Mouse (Mus musculus): ENCODE data around the gene Nbeal2. TPM values are rescaled to one million over a fixed set of nuclear protein-coding genes. Genes with fewer than 3 reads are reported as not detected.

Nbeal2 gene
- total and polyA plus RNA-seq, 2 experiments, result 2.1 to 11.6 TPM

DNA sequence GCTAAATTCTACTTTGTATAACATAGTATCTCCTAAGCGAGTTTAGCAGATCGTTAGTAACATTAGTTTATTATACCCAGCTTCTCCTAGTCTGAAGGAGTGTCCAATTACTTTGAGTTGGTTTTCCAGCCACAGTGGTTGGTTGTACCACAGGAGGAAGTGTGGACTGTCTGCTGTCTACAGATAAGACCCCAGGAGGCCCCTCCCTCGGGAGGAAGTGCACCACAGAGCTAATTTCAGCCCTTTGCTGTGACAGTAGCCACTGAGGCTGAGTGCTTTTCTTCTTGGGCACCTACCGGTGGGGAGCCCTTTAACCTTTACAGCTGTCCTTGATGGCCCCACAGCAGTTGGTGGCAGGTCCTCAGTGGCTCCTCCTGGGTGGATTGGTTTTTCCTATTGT is 12.0 kb upstream of the Nbeal2 start:
- H3K36me3 ChIP-seq (ENCODE audit: control insufficient read depth, insufficient read depth, low read length), result no peaks in the 10 kb centered on the region
- 57% methylated on average over 4 of the region's 4 CpGs for WGBS
- peaks cover 15% of the 10 kb centered on the region for H3K4me1 ChIP-seq (ENCODE audit: control insufficient read depth, insufficient read depth, low read length)

GRCm38 (mm10) chr9:110662844-110663243 is 8.9 kb upstream of the Nbeal2 start:
- H3K36me3 ChIP-seq (ENCODE audit: control insufficient read depth, insufficient read depth, low read length), result no peaks in the 10 kb centered on the region
- 15% methylated on average over 1 of the region's 1 CpGs for WGBS
- no peak overlapping the region for H3K9ac ChIP-seq (ENCODE audit: low read depth, low read length)
- no peak overlapping the region for H3K4me3 ChIP-seq (ENCODE audit: insufficient read depth, low read depth, low read length)
- no peak for DNase-seq (ENCODE audit: extremely low read depth, low read depth, low spot score)
- H3K27me3 ChIP-seq (ENCODE audit: control insufficient read depth, insufficient read depth, low read length), result no peaks in the 10 kb centered on the region
- TF ChIP-seq CTCF (IDR thresholded peaks at IDR 0.05; ENCODE audit: low read depth, low read length) (no peak), POLR2A (IDR thresholded peaks at IDR 0.05; ENCODE audit: extremely low read depth, insufficient read depth, low read length) (no peak)
- H3K27ac ChIP-seq (replicated peaks; ENCODE audit: insufficient read depth, low read depth, low read length), result no peak overlapping the region
- H3K4me1 ChIP-seq (ENCODE audit: control insufficient read depth, insufficient read depth, low read length), result peaks cover 27% of the 10 kb centered on the region
- H3K79me2 ChIP-seq (ENCODE audit: control insufficient read depth, insufficient read depth, low read length), result peaks cover 44% of the 10 kb centered on the region

More for the DNA sequence above, 12.0 kb upstream of the Nbeal2 start:
- no peak for TF ChIP-seq POLR2A (IDR thresholded peaks at IDR 0.05; ENCODE audit: extremely low read depth, insufficient read depth, low read length)
- TF ChIP-seq CTCF (IDR thresholded peaks at IDR 0.05; ENCODE audit: low read depth, low read length), result no peak
- Histone ChIP-seq H3K79me2 (ENCODE audit: control insufficient read depth, insufficient read depth, low read length) (peaks cover 48% of the 10 kb centered on the region), H3K27me3 (ENCODE audit: control insufficient read depth, insufficient read depth, low read length) (no peaks in the 10 kb centered on the region), H3K27ac (replicated peaks; ENCODE audit: insufficient read depth, low read depth, low read length) (no peak overlapping the region), H3K4me3 (ENCODE audit: insufficient read depth, low read depth, low read length) (no peak overlapping the region), H3K9ac (ENCODE audit: low read depth, low read length) (no peak overlapping the region)
- no peak for DNase-seq (ENCODE audit: extremely low read depth, low read depth, low spot score)

- peaks cover 34% of the 10 kb centered on the region for H3K79me2 ChIP-seq (ENCODE audit: control insufficient read depth, insufficient read depth, low read length)
- no peak for TF ChIP-seq CTCF (IDR thresholded peaks at IDR 0.05; ENCODE audit: low read depth, low read length)
- TF ChIP-seq POLR2A (IDR thresholded peaks at IDR 0.05; ENCODE audit: extremely low read depth, insufficient read depth, low read length), result no peak
- H3K4me1 ChIP-seq (ENCODE audit: control insufficient read depth, insufficient read depth, low read length), result peaks cover 22% of the 10 kb centered on the region
- H3K4me3 ChIP-seq (ENCODE audit: insufficient read depth, low read depth, low read length), result no peak overlapping the region
- no peaks in the 10 kb centered on the region for H3K36me3 ChIP-seq (ENCODE audit: control insufficient read depth, insufficient read depth, low read length)
- peak; percentile 81 for DNase-seq (ENCODE audit: extremely low read depth, low read depth, low spot score)
- no peaks in the 10 kb centered on the region for H3K27me3 ChIP-seq (ENCODE audit: control insufficient read depth, insufficient read depth, low read length)
- 29% methylated on average over 7 of the region's 7 CpGs for WGBS
- peak overlapping the region; percentile 25; the same call in 1 of the 2 replicates for H3K27ac ChIP-seq (replicated peaks; ENCODE audit: insufficient read depth, low read depth, low read length)
- no peak overlapping the region for H3K9ac ChIP-seq (ENCODE audit: low read depth, low read length)
These were observed 7.1 kb upstream of the Nbeal2 start for GRCm38 (mm10) chr9:110660856-110661612.

DNA sequence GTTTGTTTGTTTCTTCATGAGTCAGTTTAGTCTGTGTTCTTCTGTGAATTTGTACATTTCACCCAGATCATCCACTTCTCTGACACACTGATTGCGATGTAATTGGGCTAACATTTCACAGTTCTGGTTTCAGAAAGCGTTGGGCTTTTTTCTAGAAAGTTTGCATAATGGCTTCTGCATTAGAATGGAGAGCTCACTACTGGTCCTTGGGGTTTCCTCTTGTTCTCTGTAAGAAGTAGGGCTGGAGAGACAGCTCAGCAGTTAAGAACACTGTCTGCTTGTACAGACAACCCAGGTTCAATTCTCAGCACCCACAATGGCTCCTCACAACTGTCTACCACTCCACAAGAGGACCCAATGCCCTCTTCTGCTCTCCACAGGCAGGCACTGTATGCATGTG is 6.2 kb upstream of the Nbeal2 start:
- Histone ChIP-seq H3K27ac (replicated peaks; ENCODE audit: insufficient read depth, low read depth, low read length) (no peak overlapping the region), H3K36me3 (ENCODE audit: control insufficient read depth, insufficient read depth, low read length) (no peaks in the 10 kb centered on the region), H3K4me3 (ENCODE audit: insufficient read depth, low read depth, low read length) (no peak overlapping the region), H3K79me2 (ENCODE audit: control insufficient read depth, insufficient read depth, low read length) (peaks cover 32% of the 10 kb centered on the region), H3K4me1 (ENCODE audit: control insufficient read depth, insufficient read depth, low read length) (peaks cover 27% of the 10 kb centered on the region), H3K9ac (ENCODE audit: low read depth, low read length) (no peak overlapping the region), H3K27me3 (ENCODE audit: control insufficient read depth, insufficient read depth, low read length) (no peaks in the 10 kb centered on the region)
- no peak for DNase-seq (ENCODE audit: extremely low read depth, low read depth, low spot score)
- 78% methylated on average over 2 of the region's 2 CpGs for WGBS
- TF ChIP-seq POLR2A (IDR thresholded peaks at IDR 0.05; ENCODE audit: extremely low read depth, insufficient read depth, low read length) (no peak), CTCF (IDR thresholded peaks at IDR 0.05; ENCODE audit: low read depth, low read length) (no peak)

DNA sequence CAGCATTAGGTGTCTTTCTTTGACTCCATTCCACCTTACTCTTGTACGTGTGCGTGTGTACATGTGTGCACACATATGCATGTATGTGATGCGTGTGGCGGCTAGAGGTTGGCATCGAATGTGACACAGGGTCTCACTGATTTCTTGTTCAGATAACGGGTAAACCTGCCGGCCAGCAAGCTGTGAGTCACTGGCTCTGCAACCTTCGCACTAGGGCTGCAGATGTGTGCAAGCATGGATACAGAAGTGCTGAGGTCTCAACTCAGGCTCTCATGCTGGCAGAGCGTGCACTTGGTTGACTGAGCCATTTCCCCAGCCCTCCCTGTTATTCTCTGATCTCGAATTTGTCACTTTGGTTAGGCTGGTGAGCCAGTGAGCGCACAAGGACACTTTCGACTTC is 5.6 kb upstream of the Nbeal2 start:
- Histone ChIP-seq H3K4me1 (ENCODE audit: control insufficient read depth, insufficient read depth, low read length) (peaks cover 31% of the 10 kb centered on the region), H3K27ac (replicated peaks; ENCODE audit: insufficient read depth, low read depth, low read length) (no peak overlapping the region), H3K9ac (ENCODE audit: low read depth, low read length) (no peak overlapping the region), H3K36me3 (ENCODE audit: control insufficient read depth, insufficient read depth, low read length) (no peaks in the 10 kb centered on the region), H3K79me2 (ENCODE audit: control insufficient read depth, insufficient read depth, low read length) (peaks cover 27% of the 10 kb centered on the region), H3K27me3 (ENCODE audit: control insufficient read depth, insufficient read depth, low read length) (no peaks in the 10 kb centered on the region), H3K4me3 (ENCODE audit: insufficient read depth, low read depth, low read length) (no peak overlapping the region)
- DNase-seq (ENCODE audit: extremely low read depth, low read depth, low spot score), result no peak
- TF ChIP-seq CTCF (IDR thresholded peaks at IDR 0.05; ENCODE audit: low read depth, low read length), result no peak
- no peak for TF ChIP-seq POLR2A (IDR thresholded peaks at IDR 0.05; ENCODE audit: extremely low read depth, insufficient read depth, low read length)
- 88% methylated on average over 12 of the region's 12 CpGs for WGBS

DNA sequence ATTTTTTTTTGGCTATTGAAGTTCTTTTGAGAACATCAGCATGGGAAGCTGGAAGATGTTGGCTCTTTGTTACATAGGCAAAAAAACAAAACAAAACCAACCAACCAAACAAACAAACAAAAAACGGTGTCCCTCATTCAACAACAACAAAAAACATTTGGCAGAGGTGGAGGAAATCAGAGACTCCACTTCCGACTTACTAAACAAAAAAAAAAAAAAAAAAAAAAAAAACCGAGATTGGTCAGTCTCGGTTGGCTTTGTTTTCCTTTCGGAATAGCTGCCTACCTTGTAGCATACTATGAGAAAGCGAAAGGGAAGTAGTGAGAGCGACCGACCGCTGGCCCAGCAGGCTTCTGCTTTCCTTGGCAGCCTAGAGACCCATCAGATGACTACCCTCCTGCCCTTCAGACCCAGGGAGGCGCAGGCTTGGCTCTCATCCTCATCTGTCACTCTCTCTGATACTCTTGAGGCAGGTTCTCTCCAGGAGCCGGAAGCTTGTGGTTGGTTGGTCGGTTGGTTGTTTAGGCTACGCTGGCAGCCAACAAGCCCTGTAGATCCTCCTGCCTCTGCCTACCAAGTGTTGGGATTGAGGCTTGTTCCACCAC is 3.6 kb upstream of the Nbeal2 start:
- Histone ChIP-seq H3K27me3 (ENCODE audit: control insufficient read depth, insufficient read depth, low read length) (no peaks in the 10 kb centered on the region), H3K9ac (ENCODE audit: low read depth, low read length) (peak overlapping the region; percentile 32; the same call in 1 of the 2 replicates), H3K27ac (replicated peaks; ENCODE audit: insufficient read depth, low read depth, low read length) (peak overlapping the region; percentile 93), H3K36me3 (ENCODE audit: control insufficient read depth, insufficient read depth, low read length) (no peaks in the 10 kb centered on the region), H3K4me3 (ENCODE audit: insufficient read depth, low read depth, low read length) (peak overlapping the region; percentile 93), H3K79me2 (ENCODE audit: control insufficient read depth, insufficient read depth, low read length) (peaks cover 24% of the 10 kb centered on the region), H3K4me1 (ENCODE audit: control insufficient read depth, insufficient read depth, low read length) (peaks cover 43% of the 10 kb centered on the region)
- no peak for TF ChIP-seq POLR2A (IDR thresholded peaks at IDR 0.05; ENCODE audit: extremely low read depth, insufficient read depth, low read length)
- TF ChIP-seq CTCF (IDR thresholded peaks at IDR 0.05; ENCODE audit: low read depth, low read length), result no peak
- DNase-seq (ENCODE audit: extremely low read depth, low read depth, low spot score), result peak; percentile 90
- 8% methylated on average over 13 of the region's 13 CpGs for WGBS
